Mouse (Mus musculus): ENCODE results near the gene Itgb2. TPM values are rescaled to one million over a fixed set of nuclear protein-coding genes. Genes with fewer than 3 reads are reported as not detected.

The Itgb2 gene
- total RNA-seq, 1 experiment, result 0.54 TPM

DNA sequence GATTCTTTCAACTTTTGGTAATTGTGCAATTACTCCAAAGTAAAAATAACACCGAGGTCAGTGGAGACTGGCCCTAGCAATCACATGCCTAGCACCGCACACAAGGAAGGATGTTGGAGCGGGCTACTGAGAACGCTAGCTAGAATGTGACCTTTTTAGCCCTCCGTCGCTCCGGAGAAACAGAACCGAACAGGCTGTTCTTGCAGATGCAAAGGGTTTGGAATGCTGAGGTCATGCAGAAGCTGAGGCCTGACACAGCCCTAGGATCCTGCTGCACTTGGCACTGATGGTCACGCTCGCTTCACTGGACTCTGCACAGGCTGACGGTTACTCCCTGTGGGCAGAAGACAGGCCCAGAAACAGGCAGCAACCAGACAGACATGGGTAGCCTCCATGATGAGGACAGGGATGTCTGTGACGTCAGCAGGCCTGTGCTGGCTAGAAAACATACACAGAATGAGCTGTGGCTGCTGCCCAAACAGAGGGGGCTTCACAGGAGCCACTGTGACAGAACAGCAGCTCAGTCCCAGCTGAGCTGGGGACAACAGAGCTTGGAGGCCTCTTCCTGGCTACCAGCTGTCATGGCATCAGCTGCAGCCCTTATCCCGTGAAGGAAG, 23.0 kb upstream of the Itgb2 start:
- H3K36me3 ChIP-seq (ENCODE audit: control insufficient read depth, insufficient read depth, low read length, poor library complexity, severe bottlenecking), result peaks cover 64% of the 10 kb centered on the region
- no peak overlapping the region for H3K27ac ChIP-seq (ENCODE audit: insufficient read depth, low read depth, low read length, poor library complexity, severe bottlenecking)
- H3K9ac ChIP-seq (ENCODE audit: insufficient read depth, low read depth, low read length, poor library complexity, severe bottlenecking), result no peak overlapping the region
- H3K4me3 ChIP-seq (ENCODE audit: insufficient read depth in 1 of 2, low read depth in 1 of 2, low read length in 2 of 2, poor library complexity in 1 of 2, severe bottlenecking in 1 of 2), result no peak overlapping the region
- in situ Hi-C loops (cut with MboI; ENCODE audit: low sequenced_read_pairs in 2 of 2, unreplicated experiment in 2 of 2), result no loop called here
- H3K4me1 ChIP-seq (ENCODE audit: control insufficient read depth in 2 of 2, insufficient read depth in 2 of 2, low read length in 2 of 2, poor library complexity in 1 of 2), result peaks cover 0 to 9% of the 10 kb centered on the region in 2 experiments; a peak in 1 of 4 replicates
- no peaks in the 10 kb centered on the region for H3K9me3 ChIP-seq (ENCODE audit: control insufficient read depth, insufficient read depth, low read depth, low read length)
- no peak for TF ChIP-seq ZNF384 (IDR thresholded peaks at IDR 0.05; ENCODE audit: low read depth, low read length)
- TF ChIP-seq HCFC1 (IDR thresholded peaks at IDR 0.05; ENCODE audit: borderline replicate concordance, insufficient read depth, low read length), result no peak
- no peak for TF ChIP-seq MAFK (IDR thresholded peaks at IDR 0.05; ENCODE audit: insufficient read depth, low read depth, low read length)
- TF ChIP-seq CHD2 (IDR thresholded peaks at IDR 0.05; ENCODE audit: low read depth, low read length), result no peak
- TF ChIP-seq ZC3H11A (IDR thresholded peaks at IDR 0.05; ENCODE audit: borderline replicate concordance, low read depth, low read length), result no peak
- no peak for DNase-seq (ENCODE audit: low read depth, low spot score)

- peaks cover 0 to 9% of the 10 kb centered on the region in 2 experiments; a peak in 1 of 4 replicates for H3K4me1 ChIP-seq (ENCODE audit: control insufficient read depth in 2 of 2, insufficient read depth in 2 of 2, low read length in 2 of 2, poor library complexity in 1 of 2)
Observed at GRCm38 (mm10) chr10:77507779-77508178, 22.3 kb upstream of the Itgb2 start.

DNA sequence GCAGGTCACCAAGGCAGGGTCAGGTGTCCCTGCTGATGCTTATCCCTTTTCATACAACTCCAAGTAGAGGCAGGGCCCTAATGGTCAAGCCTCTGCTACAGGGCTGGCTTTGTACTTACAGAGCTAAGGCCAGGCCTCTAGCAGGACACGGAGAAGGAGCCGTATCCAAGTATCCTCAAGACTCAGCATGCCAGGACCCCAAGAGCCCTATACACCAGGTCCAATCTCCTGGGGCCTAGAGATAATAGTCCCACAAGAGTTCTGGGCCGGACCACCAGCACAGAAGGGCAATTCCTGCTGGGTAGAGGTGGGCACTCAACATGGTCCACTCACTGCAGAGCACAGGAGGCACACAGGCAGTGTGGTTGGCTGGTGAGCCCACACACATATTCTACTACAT, 21.3 kb upstream of the Itgb2 start:
- no peak overlapping the region for H3K27ac ChIP-seq (ENCODE audit: insufficient read depth, low read depth, low read length, poor library complexity, severe bottlenecking)
- H3K4me1 ChIP-seq (ENCODE audit: control insufficient read depth in 2 of 2, insufficient read depth in 2 of 2, low read length in 2 of 2, poor library complexity in 1 of 2), result peaks cover 0 to 9% of the 10 kb centered on the region in 2 experiments; a peak in 1 of 4 replicates
- no peak for TF ChIP-seq CHD2 (IDR thresholded peaks at IDR 0.05; ENCODE audit: low read depth, low read length)
- TF ChIP-seq MAFK (IDR thresholded peaks at IDR 0.05; ENCODE audit: insufficient read depth, low read depth, low read length), result no peak
- no peak for TF ChIP-seq ZC3H11A (IDR thresholded peaks at IDR 0.05; ENCODE audit: borderline replicate concordance, low read depth, low read length)
- TF ChIP-seq HCFC1 (IDR thresholded peaks at IDR 0.05; ENCODE audit: borderline replicate concordance, insufficient read depth, low read length), result no peak
- TF ChIP-seq ZNF384 (IDR thresholded peaks at IDR 0.05; ENCODE audit: low read depth, low read length), result no peak
- peaks cover 65% of the 10 kb centered on the region for H3K36me3 ChIP-seq (ENCODE audit: control insufficient read depth, insufficient read depth, low read length, poor library complexity, severe bottlenecking)
- H3K9me3 ChIP-seq (ENCODE audit: control insufficient read depth, insufficient read depth, low read depth, low read length), result no peaks in the 10 kb centered on the region
- in situ Hi-C loops (cut with MboI; ENCODE audit: low sequenced_read_pairs in 2 of 2, unreplicated experiment in 2 of 2), result no loop called here
- DNase-seq (ENCODE audit: low read depth, low spot score), result no peak
- H3K9ac ChIP-seq (ENCODE audit: insufficient read depth, low read depth, low read length, poor library complexity, severe bottlenecking), result no peak overlapping the region
- no peak overlapping the region for H3K4me3 ChIP-seq (ENCODE audit: insufficient read depth in 1 of 2, low read depth in 1 of 2, low read length in 2 of 2, poor library complexity in 1 of 2, severe bottlenecking in 1 of 2)

More at GRCm38 (mm10) chr10:77507779-77508178, 22.3 kb upstream of the Itgb2 start:
- Histone ChIP-seq H3K36me3 (ENCODE audit: control insufficient read depth, insufficient read depth, low read length, poor library complexity, severe bottlenecking) (peaks cover 70% of the 10 kb centered on the region), H3K9ac (ENCODE audit: insufficient read depth, low read depth, low read length, poor library complexity, severe bottlenecking) (no peak overlapping the region), H3K9me3 (ENCODE audit: control insufficient read depth, insufficient read depth, low read depth, low read length) (no peaks in the 10 kb centered on the region), H3K4me3 (ENCODE audit: insufficient read depth in 1 of 2, low read depth in 1 of 2, low read length in 2 of 2, poor library complexity in 1 of 2, severe bottlenecking in 1 of 2) (no peak overlapping the region), H3K27ac (ENCODE audit: insufficient read depth, low read depth, low read length, poor library complexity, severe bottlenecking) (no peak overlapping the region)
- no peak for DNase-seq (ENCODE audit: low read depth, low spot score)
- TF ChIP-seq CHD2 (IDR thresholded peaks at IDR 0.05; ENCODE audit: low read depth, low read length) (no peak), HCFC1 (IDR thresholded peaks at IDR 0.05; ENCODE audit: borderline replicate concordance, insufficient read depth, low read length) (no peak), ZC3H11A (IDR thresholded peaks at IDR 0.05; ENCODE audit: borderline replicate concordance, low read depth, low read length) (no peak), ZNF384 (IDR thresholded peaks at IDR 0.05; ENCODE audit: low read depth, low read length) (no peak), MAFK (IDR thresholded peaks at IDR 0.05; ENCODE audit: insufficient read depth, low read depth, low read length) (no peak)
- in situ Hi-C loops (cut with MboI; ENCODE audit: low sequenced_read_pairs in 2 of 2, unreplicated experiment in 2 of 2), result no loop called here

DNA sequence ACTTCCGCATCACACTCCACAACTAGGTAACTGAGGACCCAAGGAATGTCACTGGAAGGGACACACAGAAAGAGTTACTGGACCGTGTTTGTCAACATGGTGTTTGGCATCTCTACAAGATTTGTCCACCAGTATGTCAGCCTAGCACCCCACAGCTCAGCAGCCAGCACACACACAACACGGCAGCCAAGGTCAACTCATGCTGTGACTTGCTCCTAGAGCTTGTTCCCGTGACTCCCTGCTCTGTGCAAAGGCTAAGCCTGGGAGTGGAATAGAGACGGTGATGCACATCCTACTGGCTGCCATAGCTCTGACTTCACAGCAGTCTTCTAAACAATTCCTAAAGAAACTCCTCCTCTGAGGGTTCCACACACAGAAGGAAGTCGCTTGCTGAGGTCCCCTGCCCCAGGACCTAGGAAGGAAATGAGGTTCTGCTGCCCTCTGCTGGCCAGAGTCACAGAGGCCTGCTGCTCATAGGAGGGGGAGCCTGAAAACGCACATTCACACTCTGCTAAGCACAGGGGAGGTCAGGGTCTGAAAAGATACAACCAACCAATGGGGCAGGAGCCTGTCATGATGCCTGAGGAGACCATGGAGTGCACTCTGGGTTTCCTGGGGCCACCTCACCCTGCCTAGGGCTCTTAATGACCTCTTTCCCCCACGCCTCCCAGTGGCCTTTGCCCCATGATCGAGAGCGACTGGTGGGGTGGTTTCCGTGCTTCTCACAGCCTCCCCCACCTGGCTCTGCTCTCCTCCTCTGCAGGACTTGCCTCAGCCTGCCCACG, 20.5 kb upstream of the Itgb2 start:
- Histone ChIP-seq H3K9me3 (ENCODE audit: control insufficient read depth, insufficient read depth, low read depth, low read length) (no peaks in the 10 kb centered on the region), H3K27ac (ENCODE audit: insufficient read depth, low read depth, low read length, poor library complexity, severe bottlenecking) (no peak overlapping the region), H3K9ac (ENCODE audit: insufficient read depth, low read depth, low read length, poor library complexity, severe bottlenecking) (peak overlapping the region; percentile 9; the same call in 1 of the 2 replicates), H3K4me1 (ENCODE audit: control insufficient read depth in 2 of 2, insufficient read depth in 2 of 2, low read length in 2 of 2, poor library complexity in 1 of 2) (peaks cover 0 to 10% of the 10 kb centered on the region in 2 experiments; a peak in 1 of 4 replicates), H3K4me3 (ENCODE audit: insufficient read depth in 1 of 2, low read depth in 1 of 2, low read length in 2 of 2, poor library complexity in 1 of 2, severe bottlenecking in 1 of 2) (no peak overlapping the region), H3K36me3 (ENCODE audit: control insufficient read depth, insufficient read depth, low read length, poor library complexity, severe bottlenecking) (peaks cover 69% of the 10 kb centered on the region)
- DNase-seq (ENCODE audit: low read depth, low spot score), result peak; percentile 73
- no peak for TF ChIP-seq ZNF384 (IDR thresholded peaks at IDR 0.05; ENCODE audit: low read depth, low read length)
- TF ChIP-seq ZC3H11A (IDR thresholded peaks at IDR 0.05; ENCODE audit: borderline replicate concordance, low read depth, low read length), result peak; percentile 53; the same call in 1 of the 2 replicates
- in situ Hi-C loops (cut with MboI; ENCODE audit: low sequenced_read_pairs in 2 of 2, unreplicated experiment in 2 of 2), result loop anchor here in 1 of 2 experiments (5.0 kb wide), 1 partner anchor 222 kb away; no protein-coding TSS in a partner anchor
